Mouse (Mus musculus) lung, adult 2 months (tissue): ENCODE results near the gene Arhgap35.

Source experiments
- CTCF ChIP-seq: fragments of 200-500 bp; IDR thresholded peaks from 2 replicates; pipeline ENCODE4 v1.5.1; 2011; ENCODE audit warnings: mild to moderate bottlenecking, low read length, control low read depth; ENCODE audit not compliant: insufficient read depth
- POLR2A ChIP-seq: fragments of 200-500 bp; IDR thresholded peaks from 2 replicates; pipeline ENCODE4 v1.6.1; 2011; ENCODE audit warnings: low read depth, mild to moderate bottlenecking, control low read depth, low read length, borderline replicate concordance; ENCODE audit errors: extremely low read depth

DNA sequence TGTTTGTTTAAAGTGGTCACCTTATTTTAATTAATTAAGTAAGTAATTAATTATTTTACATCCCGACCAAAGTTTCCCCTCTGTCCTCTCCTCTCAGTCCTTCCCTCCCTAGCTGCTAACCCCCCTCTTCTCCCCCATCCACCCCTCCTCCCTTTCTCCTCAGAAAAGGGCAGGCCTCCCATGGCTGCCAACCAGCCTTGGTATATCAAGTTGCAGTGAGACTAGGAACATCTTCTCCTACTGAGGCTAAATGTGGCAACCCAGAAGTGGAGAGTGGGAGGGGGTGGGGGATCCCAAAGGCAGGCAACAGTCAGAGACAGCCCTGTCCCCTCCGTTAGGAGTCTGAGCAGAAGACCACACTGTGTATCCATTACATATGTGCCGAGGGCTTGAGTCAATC is 20.3 kb upstream of the Arhgap35 start:
- TF ChIP-seq POLR2A = no peak
- no peak for TF ChIP-seq CTCF
